Comparison of ENCODE assay signal across 8 mouse cellular contexts in the genomic region with DNA sequence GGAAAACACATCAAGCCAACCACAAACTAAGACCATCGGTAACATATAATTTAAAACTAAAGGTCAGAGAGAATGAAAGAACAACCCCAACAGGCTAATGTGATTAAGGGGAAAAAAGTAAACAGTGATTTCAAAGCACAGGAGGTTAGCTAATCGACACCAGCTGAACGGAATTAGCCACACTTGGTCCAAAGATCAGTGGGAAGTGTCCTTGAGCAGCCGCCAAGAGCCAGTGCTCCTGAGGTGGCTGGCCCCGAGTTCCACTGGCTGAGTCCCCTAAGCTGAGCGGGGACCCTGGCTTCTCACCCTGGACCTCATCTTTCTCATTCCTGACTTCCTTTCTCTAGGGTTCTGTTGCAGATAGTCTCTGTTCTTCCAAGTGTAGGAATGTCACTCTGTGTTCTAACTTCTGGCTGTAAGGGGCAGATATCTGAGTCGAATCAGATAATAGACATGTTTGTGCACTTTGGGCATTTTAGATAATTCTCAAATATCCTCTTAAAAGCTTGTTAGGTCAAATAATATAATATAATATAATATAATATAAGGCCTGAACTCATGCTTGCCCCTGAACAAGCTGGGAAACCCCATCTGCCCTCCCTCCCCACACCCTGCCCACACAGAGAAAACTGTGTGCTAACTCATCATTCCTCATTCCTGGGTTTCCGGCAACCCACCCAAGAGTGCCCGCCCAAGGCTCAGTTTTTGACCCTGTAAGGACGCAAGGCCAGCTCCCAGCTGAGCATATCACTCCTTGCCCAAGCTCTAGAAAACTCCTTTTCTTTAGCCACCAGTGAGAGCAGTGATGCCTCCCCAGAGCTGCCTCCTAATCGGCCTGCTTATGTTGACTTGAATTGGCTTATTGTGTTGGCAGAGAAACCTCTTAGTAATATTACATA.
DNase-seq lines count a peak whose midpoint lies in the region; ATAC-seq lines count a peak whose summit lies in the region.

No protein-coding gene starts in this region.

- no peak overlapping the region for H3K9ac ChIP-seq in kidney, embryonic 16.5 days (replicated peaks; ENCODE audit: low read length)

- no peak overlapping the region for H3K27ac ChIP-seq in kidney, embryonic 16.5 days (ENCODE audit: low read length)
- peak overlapping the region; percentile 66; the same call in 1 of the 2 replicates for H3K27ac ChIP-seq in embryonic facial prominence, embryonic 10.5 days (replicated peaks)

- no peaks in the 10 kb centered on the region for H3K36me3 ChIP-seq in kidney, embryonic 16.5 days (ENCODE audit: insufficient read depth, low read length)
- no peaks in the 10 kb centered on the region for H3K36me3 ChIP-seq in embryonic facial prominence, embryonic 10.5 days (replicated peaks)

- no peaks in the 10 kb centered on the region for H3K27me3 ChIP-seq in kidney, embryonic 16.5 days (ENCODE audit: insufficient read depth, low read length)
- H3K27me3 ChIP-seq in embryonic facial prominence, embryonic 10.5 days (replicated peaks; ENCODE audit: low read depth, poor library complexity, severe bottlenecking) = peaks cover 30% of the 10 kb centered on the region

- H3K4me2 ChIP-seq in kidney, embryonic 16.5 days (replicated peaks; ENCODE audit: low read depth, low read length) = no peak overlapping the region

- 49% methylated on average over 11 of the region's 11 CpGs for WGBS in kidney, embryonic 16.5 days
- whole genome bisulfite sequencing in embryonic facial prominence, embryonic 10.5 days = 20% methylated on average over 11 of the region's 11 CpGs

- intact Hi-C loops in left cerebral cortex, postnatal 36 days (cut with DNase I) = no loop called here

- peaks cover 10% of the 10 kb centered on the region; the same call in 1 of the 2 replicates for H3K4me1 ChIP-seq in kidney, embryonic 16.5 days (ENCODE audit: insufficient read depth, low read length)
- H3K4me1 ChIP-seq in embryonic facial prominence, embryonic 10.5 days = peaks cover 42% of the 10 kb centered on the region

- H3K4me3 ChIP-seq in kidney, embryonic 16.5 days (ENCODE audit: low read length) = no peak overlapping the region
- H3K4me3 ChIP-seq in embryonic facial prominence, embryonic 10.5 days = no peak overlapping the region

- peak; percentile 11 for DNase-seq in kidney, adult 18-20 months
- peak; percentile 77 for DNase-seq in embryonic facial prominence, embryonic 10.5 days (ENCODE audit: low spot score)
- DNase-seq in kidney, postnatal 36 days = peak; percentile 38 to 61
- DNase-seq in layer of hippocampus, postnatal 10 days (ENCODE audit: low spot score in 2 of 2) = no peak
- DNase-seq in cerebellum, adult 9-11 months = no peak
- DNase-seq in left cerebral cortex, postnatal 36 days (ENCODE audit: low spot score in 2 of 2) = no peak

- no peaks in the 10 kb centered on the region for H3K9me3 ChIP-seq in kidney, embryonic 16.5 days (ENCODE audit: low read length)
- H3K9me3 ChIP-seq in embryonic facial prominence, embryonic 10.5 days = no peaks in the 10 kb centered on the region

- no peak for ATAC-seq in kidney, embryonic 16.5 days (ENCODE audit: low FRiP score, low TSS enrichment)
- ATAC-seq in megakaryocyte-erythroid progenitor cell, adult 5-6 weeks (replicated peaks; ENCODE audit: low FRiP score, low TSS enrichment, poor library complexity, severe bottlenecking) = peak; percentile 32

Comparison
In these comparisons a context has a peak if more than half of its experiments do, and no peak if none do; other contexts are left out.
1. DNase-seq: peak in kidney, adult 18-20 months (single experiment), embryonic facial prominence, embryonic 10.5 days (single experiment) and kidney, postnatal 36 days (2 of 2); none in layer of hippocampus, postnatal 10 days (0 of 2), cerebellum, adult 9-11 months (single experiment) and left cerebral cortex, postnatal 36 days (0 of 2).